In genomic region chr1:40115271-40115670, GRCm38 (mm10) we compare ENCODE assay signal across 9 mouse cellular contexts. TPM values are rescaled to one million over a fixed set of nuclear protein-coding genes. Genes with fewer than 3 reads are reported as not detected.
DNase-seq lines count a peak whose midpoint lies in the region; ATAC-seq and TF ChIP-seq lines count a peak whose summit lies in the region.
"Had no signal": no experiment of that assay in that cellular context is flagged by ENCODE, and none has a peak within 500 bp of the region (broad histone marks: within the 10 kb centered on the region; RNA-seq: fewer than 3 reads in every experiment).

No protein-coding gene starts in this region.

- TF ChIP-seq CTCF in liver, embryonic 14.5 days (IDR thresholded peaks at IDR 0.05; ENCODE audit: low read depth), result peak; percentile 80

- H3K4me2 ChIP-seq in forebrain, embryonic 14.5 days (ENCODE audit: low read length), result no peak overlapping the region
- H3K4me2 ChIP-seq in forebrain, embryonic 16.5 days (ENCODE audit: low read length), result no peak overlapping the region
- no peak overlapping the region for H3K4me2 ChIP-seq in liver, embryonic 14.5 days (ENCODE audit: low read depth)
- H3K4me2 ChIP-seq in liver, embryonic 11.5 days, result no peak overlapping the region
- no peak overlapping the region for H3K4me2 ChIP-seq in limb, embryonic 14.5 days (replicated peaks; ENCODE audit: low read depth, low read length, severe bottlenecking)
- H3K4me2 ChIP-seq: neural tube, embryonic 12.5 days had no signal

- no peak for ATAC-seq in forebrain, embryonic 14.5 days
- no peak for ATAC-seq in forebrain, embryonic 16.5 days
- ATAC-seq in liver, embryonic 14.5 days (ENCODE audit: insufficient read depth), result no peak
- ATAC-seq in liver, embryonic 11.5 days (replicated peaks; ENCODE audit: low FRiP score), result no peak
- ATAC-seq in limb, embryonic 14.5 days (ENCODE audit: low FRiP score, low read depth), result no peak

- WGBS in forebrain, embryonic 14.5 days, result 50% methylated on average over 8 of the region's 8 CpGs
- 49% methylated on average over 8 of the region's 8 CpGs for WGBS in forebrain, embryonic 16.5 days
- 36% methylated on average over 8 of the region's 8 CpGs for WGBS in liver, embryonic 14.5 days (ENCODE audit: insufficient replicate concordance)
- WGBS in liver, embryonic 11.5 days, result 44% methylated on average over 8 of the region's 8 CpGs
- 35% methylated on average over 8 of the region's 8 CpGs for WGBS in limb, embryonic 14.5 days

- H3K4me3 ChIP-seq in forebrain, embryonic 14.5 days (ENCODE audit: low read depth, low read length), result no peak overlapping the region
- no peak overlapping the region for H3K4me3 ChIP-seq in forebrain, embryonic 16.5 days (replicated peaks; ENCODE audit: low read length)
- no peak overlapping the region for H3K4me3 ChIP-seq in liver, embryonic 14.5 days (ENCODE audit: insufficient read depth in 1 of 2, low read depth in 2 of 2, low read length in 2 of 2)
- no peak overlapping the region for H3K4me3 ChIP-seq in liver, embryonic 11.5 days (ENCODE audit: low read depth, low read length)
- no peak overlapping the region for H3K4me3 ChIP-seq in limb, embryonic 14.5 days (replicated peaks; ENCODE audit: low read length)
- H3K4me3 ChIP-seq: neural tube, embryonic 12.5 days had no signal

- DNase-seq in forebrain, embryonic 14.5 days (ENCODE audit: low spot score), result peak; percentile 64
- DNase-seq in liver, embryonic 14.5 days (ENCODE audit: low read depth in 3 of 3, low spot score in 3 of 3), result peak; percentile 30 to 43 (median 30)
- DNase-seq in liver, embryonic 11.5 days (ENCODE audit: low spot score), result no peak
- DNase-seq in Muller cell, postnatal 12 days (ENCODE audit: inconsistent ontology term), result peak; percentile 27
- DNase-seq in embryo, embryonic 10.5 days (ENCODE audit: low spot score), result peak; percentile 86
- peak; percentile 56 for DNase-seq in limb, embryonic 14.5 days (ENCODE audit: low spot score)
- no peak for DNase-seq in spleen, postnatal 4 days (ENCODE audit: low spot score in 2 of 2)

- no peaks in the 10 kb centered on the region for H3K27me3 ChIP-seq in forebrain, embryonic 14.5 days (replicated peaks; ENCODE audit: control insufficient read depth, insufficient read depth, low read length)
- no peaks in the 10 kb centered on the region for H3K27me3 ChIP-seq in forebrain, embryonic 16.5 days (replicated peaks; ENCODE audit: control insufficient read depth, insufficient read depth, low read length)
- H3K27me3 ChIP-seq in liver, embryonic 14.5 days (ENCODE audit: control insufficient read depth, insufficient read depth, low read length), result no peaks in the 10 kb centered on the region
- no peaks in the 10 kb centered on the region for H3K27me3 ChIP-seq in liver, embryonic 11.5 days (replicated peaks; ENCODE audit: control insufficient read depth, insufficient read depth, low read length)
- H3K27me3 ChIP-seq in limb, embryonic 14.5 days (ENCODE audit: control insufficient read depth, insufficient read depth, low read length), result no peaks in the 10 kb centered on the region
- H3K27me3 ChIP-seq: neural tube, embryonic 12.5 days had no signal

- TF ChIP-seq EP300 in liver, embryonic 14.5 days (IDR thresholded peaks at IDR 0.05; ENCODE audit: low read depth), result no peak

- H3K27ac ChIP-seq in forebrain, embryonic 14.5 days (ENCODE audit: low read depth, low read length), result no peak overlapping the region
- H3K27ac ChIP-seq in forebrain, embryonic 16.5 days (ENCODE audit: low read length), result no peak overlapping the region
- H3K27ac ChIP-seq in liver, embryonic 14.5 days, result no peak overlapping the region
- H3K27ac ChIP-seq in liver, embryonic 11.5 days (ENCODE audit: low read depth, low read length), result no peak overlapping the region
- no peak overlapping the region for H3K27ac ChIP-seq in limb, embryonic 14.5 days (replicated peaks; ENCODE audit: low read depth, low read length)
- H3K27ac ChIP-seq: neural tube, embryonic 12.5 days had no signal

- TF ChIP-seq POLR2A in limb, embryonic 14.5 days (IDR thresholded peaks at IDR 0.05; ENCODE audit: borderline replicate concordance, extremely low read depth, insufficient read depth, insufficient read length), result no peak

- H3K9me3 ChIP-seq in forebrain, embryonic 14.5 days (replicated peaks; ENCODE audit: control insufficient read depth, low read length), result no peaks in the 10 kb centered on the region
- H3K9me3 ChIP-seq in forebrain, embryonic 16.5 days (ENCODE audit: control insufficient read depth, low read length), result no peaks in the 10 kb centered on the region
- no peaks in the 10 kb centered on the region for H3K9me3 ChIP-seq in liver, embryonic 14.5 days (ENCODE audit: control insufficient read depth, low read length)
- no peaks in the 10 kb centered on the region for H3K9me3 ChIP-seq in liver, embryonic 11.5 days (ENCODE audit: control insufficient read depth, low read length)
- no peaks in the 10 kb centered on the region for H3K9me3 ChIP-seq in limb, embryonic 14.5 days (ENCODE audit: control insufficient read depth, low read length)
- H3K9me3 ChIP-seq: neural tube, embryonic 12.5 days had no signal

- no peak overlapping the region for H3K9ac ChIP-seq in forebrain, embryonic 14.5 days (ENCODE audit: low read length)
- H3K9ac ChIP-seq in forebrain, embryonic 16.5 days (replicated peaks; ENCODE audit: low read depth, low read length), result no peak overlapping the region
- H3K9ac ChIP-seq in liver, embryonic 14.5 days (replicated peaks), result no peak overlapping the region
- no peak overlapping the region for H3K9ac ChIP-seq in liver, embryonic 11.5 days (ENCODE audit: low read depth, low read length)
- no peak overlapping the region for H3K9ac ChIP-seq in limb, embryonic 14.5 days (ENCODE audit: low read depth, low read length, severe bottlenecking)
- H3K9ac ChIP-seq: neural tube, embryonic 12.5 days had no signal

- no peaks in the 10 kb centered on the region for H3K36me3 ChIP-seq in forebrain, embryonic 14.5 days (ENCODE audit: control insufficient read depth, insufficient read depth, low read length)
- no peaks in the 10 kb centered on the region for H3K36me3 ChIP-seq in forebrain, embryonic 16.5 days (ENCODE audit: control insufficient read depth, insufficient read depth)
- no peaks in the 10 kb centered on the region for H3K36me3 ChIP-seq in liver, embryonic 14.5 days (replicated peaks; ENCODE audit: control insufficient read depth, insufficient read depth, low read depth)
- H3K36me3 ChIP-seq in liver, embryonic 11.5 days (ENCODE audit: control insufficient read depth, insufficient read depth, low read length), result no peaks in the 10 kb centered on the region
- H3K36me3 ChIP-seq in limb, embryonic 14.5 days (ENCODE audit: control insufficient read depth, insufficient read depth, low read length), result no peaks in the 10 kb centered on the region
- H3K36me3 ChIP-seq: neural tube, embryonic 12.5 days had no signal

- H3K4me1 ChIP-seq in forebrain, embryonic 14.5 days (ENCODE audit: control insufficient read depth, insufficient read depth, low read length), result no peaks in the 10 kb centered on the region
- no peaks in the 10 kb centered on the region for H3K4me1 ChIP-seq in forebrain, embryonic 16.5 days (replicated peaks; ENCODE audit: control insufficient read depth, insufficient read depth, low read length)
- 0 out of 4 replicates have a peak, but pooled peaks cover 0 to 2% of the 10 kb centered on the region in 2 experiments for H3K4me1 ChIP-seq in liver, embryonic 14.5 days (replicated peaks; ENCODE audit: control insufficient read depth in 2 of 2, insufficient read depth in 2 of 2, low read length in 1 of 2)
- H3K4me1 ChIP-seq in liver, embryonic 11.5 days (replicated peaks; ENCODE audit: control insufficient read depth, insufficient read depth, low read length), result no peaks in the 10 kb centered on the region
- 0 out of 2 replicates have a peak, but pooled peaks cover 6% of the 10 kb centered on the region for H3K4me1 ChIP-seq in limb, embryonic 14.5 days (ENCODE audit: control insufficient read depth, insufficient read depth, low read length)
- H3K4me1 ChIP-seq: neural tube, embryonic 12.5 days had no signal

RNA-seq across cellular contexts. Expression of gene Il1r2, which starts 41.4 kb away (rescaled TPM):
- 0.38 and 0.83 TPM in 2 replicates for polyA plus RNA-seq in forebrain, embryonic 14.5 days (2014; fragmentation: Nextera tagmentation; extraction: Ambion mirVana)
- 0.20 and 0.51 TPM in 2 replicates for polyA plus RNA-seq in forebrain, embryonic 16.5 days (2015; fragmentation: Nextera tagmentation; extraction: Ambion mirVana)
- 0.14 and 0.19 TPM in 2 replicates for polyA plus RNA-seq in liver, embryonic 14.5 days (2012; rRNA removed)
- 0.86 and 1.2 TPM in 2 replicates for polyA plus RNA-seq in liver, embryonic 14.5 days (2014; fragmentation: Nextera tagmentation; extraction: Ambion mirVana)
- 0.38 and 0.53 TPM in 2 replicates for polyA plus RNA-seq in liver, embryonic 11.5 days (2014; fragmentation: Nextera tagmentation; extraction: Ambion mirVana)
- polyA plus RNA-seq in limb, embryonic 14.5 days (2012; rRNA removed), result 0.58 and 0.64 TPM in 2 replicates
- 1.6 and 1.8 TPM in 2 replicates for polyA plus RNA-seq in limb, embryonic 14.5 days (2014; fragmentation: Nextera tagmentation; extraction: Ambion mirVana)

Comparison
In these comparisons a context has a peak if more than half of its experiments do, and no peak if none do; other contexts are left out.
1. DNase-seq: peak in forebrain, embryonic 14.5 days (single experiment), liver, embryonic 14.5 days (3 of 3), Muller cell, postnatal 12 days (single experiment), embryo, embryonic 10.5 days (single experiment) and limb, embryonic 14.5 days (single experiment); none in liver, embryonic 11.5 days (single experiment) and spleen, postnatal 4 days (0 of 2).